8 mouse cellular contexts compared by ENCODE assay signal in the genomic region with DNA sequence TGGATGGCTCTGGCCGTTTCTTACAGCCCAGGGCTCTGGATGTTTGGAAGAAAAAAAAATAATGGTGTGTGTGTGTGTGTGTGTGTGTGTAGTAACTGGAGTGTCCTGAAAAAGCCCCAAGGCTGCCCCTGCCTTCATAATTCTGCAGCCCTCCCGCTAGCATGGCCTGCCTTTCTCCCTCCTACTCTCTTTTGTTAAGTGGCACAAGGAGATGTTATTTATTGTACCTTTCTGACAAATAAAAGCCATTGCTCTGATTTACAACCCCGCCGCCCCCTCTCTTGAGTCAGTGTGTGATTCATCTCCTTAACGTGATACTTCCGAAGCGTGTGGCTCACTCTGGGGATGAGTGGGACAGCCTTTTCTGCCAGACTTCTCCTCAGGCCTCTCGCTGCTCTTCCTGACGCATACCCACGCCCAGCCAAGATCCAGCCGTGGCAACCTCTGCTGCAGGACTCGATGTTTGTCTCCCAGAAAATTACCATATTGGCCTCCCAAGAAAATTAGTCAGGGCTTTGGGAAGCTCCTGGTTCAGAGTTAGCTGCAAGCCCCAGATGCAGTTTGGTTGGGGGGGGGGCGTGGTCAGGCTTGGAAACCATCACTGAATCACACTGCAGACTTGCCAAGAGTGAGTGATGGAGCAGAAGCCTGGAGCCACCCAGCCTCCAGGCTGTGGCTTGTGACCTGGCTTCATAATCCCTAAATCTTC.
DNase-seq lines count a peak whose midpoint lies in the region.
"Had no signal": no experiment of that assay in that cellular context is flagged by ENCODE, and none has a peak within 500 bp of the region (broad histone marks: within the 10 kb centered on the region; RNA-seq: fewer than 3 reads in every experiment).

No protein-coding gene starts in this region.

- 0 out of 2 replicates have a peak overlapping the region, but pooled peaks have one; percentile 7 for H3K27ac ChIP-seq in embryonic facial prominence, embryonic 10.5 days (replicated peaks)
- no peak overlapping the region for H3K27ac ChIP-seq in limb, embryonic 10.5 days
- H3K27ac ChIP-seq: limb, embryonic 15.5 days had no signal

- intact Hi-C loops in left cerebral cortex, postnatal 14 days (cut with DNase I), result no loop called here

- no peak overlapping the region for H3K4me3 ChIP-seq in embryonic facial prominence, embryonic 10.5 days
- no peak overlapping the region for H3K4me3 ChIP-seq in limb, embryonic 10.5 days
- H3K4me3 ChIP-seq: limb, embryonic 15.5 days had no signal

- H3K36me3 ChIP-seq in embryonic facial prominence, embryonic 10.5 days (replicated peaks), result no peaks in the 10 kb centered on the region
- H3K36me3 ChIP-seq in limb, embryonic 10.5 days, result no peaks in the 10 kb centered on the region
- H3K36me3 ChIP-seq: limb, embryonic 15.5 days had no signal

- no peaks in the 10 kb centered on the region for H3K27me3 ChIP-seq in embryonic facial prominence, embryonic 10.5 days (replicated peaks; ENCODE audit: low read depth, poor library complexity, severe bottlenecking)
- H3K27me3 ChIP-seq in limb, embryonic 10.5 days (ENCODE audit: low read depth, poor library complexity, severe bottlenecking), result peaks cover 5% of the 10 kb centered on the region; the same call in 1 of the 2 replicates
- H3K27me3 ChIP-seq: limb, embryonic 15.5 days had no signal

- WGBS in embryonic facial prominence, embryonic 10.5 days, result 79% methylated on average over 13 of the region's 13 CpGs
- WGBS in limb, embryonic 10.5 days, result 30% methylated on average over 13 of the region's 13 CpGs

- DNase-seq in retina, postnatal 1 day, result peak; percentile 44
- no peak for DNase-seq in retina, embryonic 14.5 days (ENCODE audit: low spot score)
- no peak for DNase-seq in embryonic facial prominence, embryonic 10.5 days (ENCODE audit: low spot score)
- DNase-seq in left cerebral cortex, postnatal 14 days (ENCODE audit: low spot score in 2 of 2), result peak; percentile 63 to 64
- peak; percentile 79 for DNase-seq in telencephalon, adult 2 months (ENCODE audit: low read depth, low spot score)
- no peak for DNase-seq in T-cell, adult 2 months (ENCODE audit: low spot score)
- no peak for DNase-seq in limb, embryonic 10.5 days (ENCODE audit: low spot score)

- no peaks in the 10 kb centered on the region for H3K9me3 ChIP-seq in embryonic facial prominence, embryonic 10.5 days
- no peaks in the 10 kb centered on the region for H3K9me3 ChIP-seq in limb, embryonic 10.5 days (replicated peaks)
- H3K9me3 ChIP-seq: limb, embryonic 15.5 days had no signal

- H3K4me1 ChIP-seq in embryonic facial prominence, embryonic 10.5 days, result peaks cover 7% of the 10 kb centered on the region; the same call in 1 of the 2 replicates
- H3K4me1 ChIP-seq in limb, embryonic 10.5 days, result peaks cover 17% of the 10 kb centered on the region

Comparison
In these comparisons a context has a peak if more than half of its experiments do, and no peak if none do; other contexts are left out.
1. DNase-seq: peak in retina, postnatal 1 day (single experiment), left cerebral cortex, postnatal 14 days (2 of 2) and telencephalon, adult 2 months (single experiment); none in retina, embryonic 14.5 days (single experiment), embryonic facial prominence, embryonic 10.5 days (single experiment), T-cell, adult 2 months (single experiment) and limb, embryonic 10.5 days (single experiment).